Mouse (Mus musculus) small intestine, adult 2 months (tissue): ENCODE measurements around the gene Loxl3. TPM values are rescaled to one million over a fixed set of nuclear protein-coding genes. Genes with fewer than 3 reads are reported as not detected.

Source experiments
- H3K27ac ChIP-seq: fragments of 200-500 bp; 2 replicates; pipeline ENCODE4 v1.5.1; 2012; ENCODE audit warnings: low read depth, low read length, control low read depth, inconsistent platforms; ENCODE audit not compliant: insufficient read depth
- H3K27me3 ChIP-seq: fragments of 200-500 bp; 2 replicates; pipeline ENCODE4 v1.6.1; 2012; ENCODE audit warnings: mild to moderate bottlenecking, moderate library complexity, low read length, inconsistent platforms; ENCODE audit not compliant: control insufficient read depth, insufficient read depth
- H3K36me3 ChIP-seq: fragments of 200-500 bp; 2 replicates; pipeline ENCODE4 v1.6.1; 2012; ENCODE audit warnings: mild to moderate bottlenecking, low read length, control low read depth, inconsistent platforms; ENCODE audit not compliant: control insufficient read depth, insufficient read depth
- H3K4me1 ChIP-seq: fragments of 200-500 bp; 2 replicates; pipeline ENCODE4 v1.6.1; 2012; ENCODE audit warnings: low read length, inconsistent platforms, mixed read lengths; ENCODE audit not compliant: control insufficient read depth, insufficient read depth, insufficient read length
- H3K4me3 ChIP-seq: fragments of 200-500 bp; 2 replicates; pipeline ENCODE4 v1.5.1; 2012; ENCODE audit warnings: low read depth, mild to moderate bottlenecking, control low read depth, inconsistent platforms, low read length, moderate library complexity
- CTCF ChIP-seq: fragments of 200-500 bp; IDR thresholded peaks from 2 replicates; pipeline ENCODE4 v1.5.1; 2012; ENCODE audit warnings: low read depth, mild to moderate bottlenecking, control low read depth, inconsistent platforms, low read length, moderate library complexity, mixed read lengths; ENCODE audit not compliant: insufficient replicate concordance, insufficient read length; ENCODE audit errors: extremely low read depth
- POLR2A ChIP-seq: fragments of 200-500 bp; IDR thresholded peaks from 2 replicates; pipeline ENCODE4 v1.6.1; 2012; ENCODE audit warnings: low read depth, mild to moderate bottlenecking, control low read depth, inconsistent platforms, low read length, moderate library complexity
- WGBS: fragments of 180-500 bp; shearing (Covaris S2); methylation state at CpG from one replicate; pipeline ENCODE4 v1.1.7; 2018; 5-methylcytosine and 5-hydroxymethylcytosine counted together
- polyA plus RNA-seq: library from polyadenylated mRNA; depleted of rRNA; stranded (reverse); fragments of >200 nt; gene quantifications from 2 replicates; pipeline ENCODE4 v1.2.3, GENCODE M21; 2012; rRNA removed

Gene Loxl3
- polyA plus RNA-seq, result 1.4 and 2.5 TPM in 2 replicates

DNA sequence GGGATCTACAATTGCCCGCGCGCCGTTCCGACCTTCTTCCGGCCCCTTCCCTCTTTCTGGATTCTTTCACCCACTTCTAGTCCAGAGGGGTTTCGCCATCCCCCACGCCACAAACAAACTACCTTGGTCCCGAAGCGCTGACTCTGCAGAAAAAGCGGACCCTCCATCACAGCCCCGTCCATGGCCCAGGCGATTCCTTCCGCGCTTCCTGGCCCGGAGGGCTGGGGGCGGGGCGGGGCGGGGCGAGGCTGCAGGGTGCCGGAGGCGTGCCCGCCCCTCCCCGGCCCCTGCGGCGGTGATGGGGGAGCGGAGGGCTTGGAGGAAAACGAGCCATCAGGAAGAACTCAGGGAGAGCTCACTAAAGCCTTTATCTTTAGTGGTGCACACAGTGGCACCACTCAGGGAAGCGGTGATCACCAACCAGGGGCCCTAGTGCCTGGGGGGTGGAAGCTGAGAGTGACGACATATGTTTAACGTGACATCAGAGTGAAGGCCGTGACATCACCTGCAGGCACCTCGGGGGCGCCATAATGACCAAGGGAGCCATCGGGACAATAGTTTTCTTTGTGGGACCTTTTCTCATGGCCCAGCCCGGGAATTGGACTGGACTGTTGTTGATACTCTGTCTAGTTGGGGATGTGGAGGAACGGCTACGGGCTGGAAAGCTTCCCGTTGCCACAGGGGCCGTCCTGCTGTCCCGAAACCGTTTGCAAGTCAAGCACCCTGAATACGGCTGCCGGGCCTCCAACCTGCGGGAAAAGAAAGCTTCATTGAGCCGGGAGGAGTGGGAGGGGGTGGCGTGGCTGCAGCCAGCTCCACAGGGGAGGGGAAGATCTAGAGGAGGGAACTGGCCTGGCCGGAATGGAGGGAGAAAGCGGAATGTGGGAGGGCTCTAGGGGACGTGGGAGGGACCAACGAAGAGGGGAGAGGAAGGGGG lies at the start of gene Loxl3, which contains the start of gene Dok1:
Loxl3 (plus strand) TSS at position 925 of the 937 bp plus-strand sequence.
Dok1 (minus strand) TSS at position 223 of the 937 bp plus-strand sequence.
- H3K36me3 ChIP-seq, result peaks cover 6% of the 10 kb centered on the region; the same call in 1 of the 2 replicates
- 2% methylated on average over 51 of the region's 51 CpGs for WGBS
- TF ChIP-seq CTCF, result no peak
- TF ChIP-seq POLR2A, result peak; percentile 49; the same call in 1 of the 2 replicates
- no peaks in the 10 kb centered on the region for H3K27me3 ChIP-seq
- H3K4me3 ChIP-seq, result peak within 1 kb of the TSS; percentile 95
- H3K4me1 ChIP-seq, result peaks cover 11% of the 10 kb centered on the region
- peak within 1 kb of the TSS; percentile 53 for H3K27ac ChIP-seq

DNA sequence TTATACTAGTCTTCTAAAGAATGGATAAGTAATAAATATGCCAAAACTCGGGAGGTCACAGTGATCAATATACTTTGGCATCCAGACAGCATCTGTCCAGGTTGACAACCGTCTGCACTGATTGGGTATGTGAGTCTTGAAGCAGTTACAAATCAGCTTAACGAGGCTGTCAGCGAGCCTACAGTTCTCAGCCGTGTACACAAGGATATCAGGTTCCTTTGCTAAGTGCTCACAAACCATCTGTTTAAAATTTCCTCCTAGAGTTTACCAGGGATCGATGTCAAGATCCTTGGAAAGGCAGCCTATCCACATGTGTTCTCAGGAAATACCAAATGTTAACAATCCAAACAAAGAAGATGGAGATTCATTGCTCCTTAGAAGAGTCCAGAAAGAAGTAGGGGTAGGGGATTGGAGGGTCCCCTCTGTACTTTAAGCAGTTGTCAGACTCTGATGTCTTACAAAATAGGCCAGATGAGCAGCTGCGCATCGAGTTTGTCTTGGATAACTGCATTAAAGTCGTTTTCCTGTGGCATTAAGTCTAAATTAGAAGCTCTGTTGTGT lies 46.5 kb upstream of the Loxl3 start:
- no peak overlapping the region for H3K27ac ChIP-seq
- H3K36me3 ChIP-seq, result no peaks in the 10 kb centered on the region
- H3K27me3 ChIP-seq, result no peaks in the 10 kb centered on the region
- WGBS, result 26% methylated on average over 9 of the region's 9 CpGs
- H3K4me3 ChIP-seq, result no peak overlapping the region
- no peak for TF ChIP-seq POLR2A
- no peak for TF ChIP-seq CTCF
- no peaks in the 10 kb centered on the region for H3K4me1 ChIP-seq

DNA sequence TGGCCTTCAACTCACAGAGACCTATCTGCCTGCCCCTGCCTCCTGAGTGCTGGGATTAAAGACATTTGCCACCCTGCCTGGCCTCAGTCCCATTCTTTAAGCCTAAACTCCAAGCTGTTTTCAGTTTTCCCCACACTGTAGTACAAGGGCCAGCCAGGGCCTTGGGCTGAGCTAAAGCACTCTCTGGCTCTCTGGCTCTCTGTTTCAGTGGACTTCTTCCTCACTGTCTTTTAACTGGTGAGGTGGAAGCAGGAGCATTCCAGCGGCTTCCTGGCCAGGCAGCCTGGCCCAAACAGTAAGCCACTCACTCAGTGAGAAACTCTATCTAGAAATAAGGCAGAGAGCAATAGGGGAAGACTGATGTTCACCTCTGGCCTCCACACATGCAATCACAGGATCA lies 40.3 kb upstream of the Loxl3 start:
- WGBS, result 51% methylated on average over 1 of the region's 1 CpGs
- Histone ChIP-seq H3K4me3 (no peak overlapping the region), H3K27me3 (no peaks in the 10 kb centered on the region), H3K27ac (peak overlapping the region; percentile 5; the same call in 1 of the 2 replicates), H3K4me1 (peaks cover 4% of the 10 kb centered on the region; the same call in 1 of the 2 replicates), H3K36me3 (no peaks in the 10 kb centered on the region)
- TF ChIP-seq CTCF (no peak), POLR2A (no peak)

DNA sequence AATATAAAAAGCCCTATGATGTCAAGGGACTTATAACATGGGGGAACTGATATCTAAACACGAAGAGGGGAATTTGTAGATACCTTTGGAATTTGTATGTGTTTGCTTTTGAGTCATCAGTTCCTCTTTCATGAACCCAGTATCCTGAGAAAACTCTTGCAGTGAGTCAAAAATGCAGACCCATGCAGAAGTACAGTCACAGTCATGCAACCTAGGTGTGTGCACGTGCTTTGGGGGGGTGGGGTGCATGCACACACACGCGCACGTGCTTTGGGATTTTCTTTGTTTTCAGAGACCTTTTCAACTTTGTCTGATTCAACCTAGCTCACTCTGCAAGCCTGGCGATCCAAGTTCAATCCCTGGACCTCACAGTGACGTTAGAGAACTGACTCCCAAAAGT lies 39.6 kb upstream of the Loxl3 start:
- WGBS, result 60% methylated on average over 7 of the region's 7 CpGs
- H3K36me3 ChIP-seq, result no peaks in the 10 kb centered on the region
- no peak overlapping the region for H3K4me3 ChIP-seq
- peaks cover 4% of the 10 kb centered on the region; the same call in 1 of the 2 replicates for H3K4me1 ChIP-seq
- no peak overlapping the region for H3K27ac ChIP-seq
- no peaks in the 10 kb centered on the region for H3K27me3 ChIP-seq
- TF ChIP-seq POLR2A (no peak), CTCF (no peak)

DNA sequence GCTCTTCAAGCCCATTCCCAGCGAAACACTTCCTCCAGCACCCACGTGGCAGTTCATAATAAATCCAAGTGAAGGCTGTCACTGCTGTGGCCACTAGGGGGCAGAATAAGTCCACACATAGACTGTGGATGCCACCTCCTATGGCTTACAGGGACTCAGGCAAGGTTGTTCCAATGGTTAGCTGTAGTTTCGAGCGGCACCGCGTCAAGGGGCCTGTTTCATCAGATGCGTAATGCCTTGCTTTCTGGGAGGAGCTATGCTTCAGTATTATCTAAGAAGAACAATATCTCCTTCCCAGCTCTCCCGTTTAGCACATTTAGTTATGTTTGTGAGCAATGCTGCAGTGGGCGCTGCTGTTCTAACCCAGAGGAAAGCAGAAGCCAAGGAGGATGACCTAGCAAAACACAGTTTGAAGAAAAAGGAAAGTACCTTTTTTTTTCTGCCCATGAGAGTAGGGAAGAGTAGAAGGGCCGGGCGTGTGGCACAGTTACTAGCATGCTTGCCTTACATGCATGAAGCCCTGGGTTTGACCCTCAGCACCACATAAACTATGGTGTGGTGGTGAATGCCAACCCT lies 37.1 kb upstream of the Loxl3 start:
- H3K4me3 ChIP-seq, result no peak overlapping the region
- H3K36me3 ChIP-seq, result no peaks in the 10 kb centered on the region
- no peak for TF ChIP-seq POLR2A
- peak; percentile 94; the same call in 1 of the 2 replicates for TF ChIP-seq CTCF
- 4% methylated on average over 11 of the region's 11 CpGs for WGBS
- peaks cover 4% of the 10 kb centered on the region; the same call in 1 of the 2 replicates for H3K4me1 ChIP-seq
- H3K27me3 ChIP-seq, result no peaks in the 10 kb centered on the region
- peak overlapping the region; percentile 67 for H3K27ac ChIP-seq

DNA sequence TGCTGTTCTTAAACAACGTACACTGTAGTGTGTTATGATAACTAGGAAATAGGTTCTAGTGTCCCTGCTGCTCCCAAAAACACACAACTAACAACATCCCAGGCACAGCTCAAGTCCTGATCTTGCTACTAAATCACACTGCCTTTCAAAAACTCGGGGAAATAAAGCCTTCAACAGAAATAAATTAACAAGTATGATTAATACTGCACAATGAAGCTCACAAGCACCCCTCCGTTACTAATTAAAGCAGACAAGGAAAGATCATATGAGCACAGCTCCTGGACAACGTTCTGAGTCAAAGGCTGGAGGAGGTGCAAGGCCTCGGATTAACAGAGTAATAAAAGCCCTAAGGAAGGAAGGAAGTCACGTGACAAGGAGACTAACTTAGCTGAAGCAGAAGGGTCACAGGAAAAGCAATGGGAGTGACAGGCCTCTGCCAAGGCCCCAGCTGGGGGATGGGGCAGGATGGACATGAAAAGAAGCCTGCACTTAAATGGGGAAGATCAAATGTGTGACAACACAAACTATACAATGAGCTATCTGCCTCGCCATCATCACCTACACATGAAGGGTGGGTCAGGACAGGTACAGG lies 36.4 kb upstream of the Loxl3 start:
- Histone ChIP-seq H3K36me3 (no peaks in the 10 kb centered on the region), H3K27ac (peak overlapping the region; percentile 67), H3K4me3 (no peak overlapping the region), H3K4me1 (peaks cover 4% of the 10 kb centered on the region; the same call in 1 of the 2 replicates), H3K27me3 (no peaks in the 10 kb centered on the region)
- TF ChIP-seq CTCF (no peak), POLR2A (no peak)
- WGBS, result 48% methylated on average over 7 of the region's 7 CpGs
